Mouse (Mus musculus): ENCODE measurements around the gene Scn4b.
A peak's percentile ranks its signal among the peaks of the same experiment; 100 is the strongest.

The Scn4b gene

DNA sequence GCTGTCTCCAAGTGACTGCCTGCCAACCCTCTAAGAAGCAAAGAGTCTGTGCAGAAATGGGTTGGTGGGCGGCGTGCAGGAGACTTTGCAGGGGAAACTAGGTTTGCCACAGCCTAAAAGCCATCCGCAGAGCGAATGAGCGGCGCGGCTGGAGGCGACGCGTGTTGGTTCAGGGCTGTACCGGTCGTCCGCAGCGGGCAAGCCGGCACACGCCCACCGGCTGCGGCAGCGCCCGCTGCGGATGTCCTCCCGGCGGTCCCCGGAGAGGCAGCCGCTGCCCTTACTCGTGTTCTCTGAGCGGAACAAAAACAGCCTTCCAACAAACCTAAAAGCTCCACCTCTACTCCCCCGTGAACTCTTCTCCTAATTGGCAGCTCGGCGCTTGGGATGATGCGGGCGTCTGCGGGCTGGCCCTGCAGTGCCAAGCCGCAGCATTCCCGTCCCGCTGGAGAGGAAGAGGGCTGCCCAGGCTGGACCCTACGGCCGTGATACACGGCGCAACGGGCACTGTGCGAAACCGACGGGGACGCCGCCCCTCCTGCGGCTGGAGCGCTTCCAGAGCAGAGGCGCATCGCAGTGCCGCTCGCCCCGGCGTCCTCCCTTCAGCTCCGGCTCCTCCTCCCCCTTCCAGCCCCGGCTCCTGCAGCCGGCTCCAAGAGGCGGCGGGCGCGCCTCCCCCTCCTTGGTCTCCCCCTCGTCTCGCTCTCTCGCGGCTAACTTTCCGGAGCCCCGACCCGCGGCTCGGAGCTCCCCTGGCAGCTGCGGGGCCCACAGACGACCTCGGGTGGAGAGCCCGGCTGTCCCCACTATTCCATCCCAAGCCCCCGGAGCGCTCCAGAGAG is at the start of gene Scn4b:
Scn4b (plus strand) TSS at position 205 of the 842 bp plus-strand sequence.
- DNase-seq (ENCODE audit: low read depth): no peak

DNA sequence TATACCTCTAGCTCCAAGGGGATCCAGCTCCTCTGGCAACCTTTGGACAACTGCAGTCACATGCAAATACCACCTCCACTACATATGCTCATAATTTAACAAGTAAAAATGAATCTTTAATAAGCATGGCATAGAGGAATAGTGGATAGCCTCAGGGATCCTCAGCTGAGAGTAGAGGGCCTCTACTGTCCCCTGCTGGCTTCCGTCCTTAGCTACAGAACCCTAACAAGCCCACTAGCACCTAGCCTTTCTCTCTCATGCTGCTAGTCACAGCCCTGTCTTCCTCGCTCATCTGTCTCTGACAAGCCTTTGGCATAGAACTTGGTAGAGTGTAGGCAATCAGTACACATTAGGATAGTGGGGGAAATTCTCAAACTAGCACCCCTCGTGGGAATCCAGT is 47.4 kb upstream of the Scn4b start:
- no peak for DNase-seq (ENCODE audit: low read depth)

DNA sequence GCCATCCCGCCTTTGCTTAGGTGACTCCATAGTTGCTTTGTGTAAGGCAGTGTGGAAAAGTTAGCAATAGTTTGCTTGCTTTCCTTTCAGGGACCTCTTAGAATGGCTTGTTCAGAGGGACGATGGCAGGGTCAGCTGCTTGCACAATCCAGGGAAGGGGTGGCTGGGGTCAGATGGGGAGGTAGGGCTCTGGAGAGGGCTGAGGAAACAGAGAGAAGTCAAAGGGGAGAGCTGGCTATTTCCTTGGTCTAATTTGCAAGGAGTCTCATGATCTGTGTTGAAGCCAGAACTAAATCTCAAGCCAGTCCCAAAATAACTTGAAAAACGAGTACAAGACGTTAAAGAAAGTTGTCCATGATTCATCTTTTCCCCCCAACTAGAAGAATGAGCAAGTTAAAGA is 45.6 kb upstream of the Scn4b start:
- DNase-seq (ENCODE audit: low read depth): no peak

DNA sequence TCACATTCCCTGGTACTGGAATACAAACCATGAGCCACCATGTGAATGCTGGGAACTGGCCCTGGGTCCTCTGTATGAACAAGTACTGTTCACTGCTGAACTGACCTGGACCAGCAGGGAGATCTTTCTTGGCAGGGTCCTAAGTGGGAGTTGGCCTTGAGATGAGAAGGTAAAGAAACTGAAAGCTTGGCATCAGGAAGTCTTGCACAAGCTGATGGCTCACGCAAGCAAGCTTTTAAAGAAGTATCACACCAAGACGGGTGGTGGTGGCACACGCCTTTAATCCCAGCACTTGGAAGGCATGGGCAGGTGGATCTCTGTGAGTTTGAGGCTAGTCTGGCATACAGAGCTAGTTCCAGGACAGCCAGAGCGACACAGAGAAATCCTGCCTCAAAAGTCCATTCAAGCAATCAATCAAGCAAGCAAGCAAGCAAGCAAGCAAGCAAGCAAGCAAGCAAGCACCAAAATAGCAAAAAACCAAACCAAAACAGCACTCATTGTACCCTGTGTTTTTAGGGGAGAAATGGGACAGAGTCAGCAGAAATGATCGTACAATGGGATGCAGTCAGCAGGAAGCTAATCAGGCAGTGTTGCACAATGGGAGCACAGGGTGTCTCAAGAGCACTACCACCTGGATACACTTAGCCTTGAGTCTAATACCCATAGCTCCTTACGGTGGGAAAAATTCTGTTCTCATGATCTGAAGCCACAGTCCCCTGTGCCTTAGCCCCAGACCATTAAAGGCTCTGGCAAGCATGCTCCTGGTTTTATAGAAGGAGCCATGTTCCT is 42.9 kb upstream of the Scn4b start:
- no peak for DNase-seq (ENCODE audit: low read depth)

DNA sequence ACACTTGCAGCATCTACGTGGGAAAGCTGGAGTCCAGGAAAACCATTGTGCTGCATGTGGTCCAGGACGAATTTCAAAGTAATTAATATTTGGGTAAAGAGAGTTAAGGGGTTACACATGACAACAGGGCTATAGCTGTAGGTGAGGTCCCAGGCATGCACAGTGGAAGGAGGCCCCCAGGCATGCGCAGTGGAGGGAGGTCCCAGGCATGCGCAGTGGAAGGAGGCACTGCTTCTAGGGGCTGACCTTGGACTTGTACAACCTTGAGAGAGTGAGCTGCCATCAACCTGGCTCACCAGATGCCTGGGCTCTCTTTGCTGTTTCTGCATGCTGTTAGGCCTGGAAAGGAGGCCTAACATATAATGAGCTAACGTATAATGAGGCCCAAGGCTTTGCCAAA is 40.3 kb upstream of the Scn4b start:
- DNase-seq (ENCODE audit: low read depth): no peak

DNA sequence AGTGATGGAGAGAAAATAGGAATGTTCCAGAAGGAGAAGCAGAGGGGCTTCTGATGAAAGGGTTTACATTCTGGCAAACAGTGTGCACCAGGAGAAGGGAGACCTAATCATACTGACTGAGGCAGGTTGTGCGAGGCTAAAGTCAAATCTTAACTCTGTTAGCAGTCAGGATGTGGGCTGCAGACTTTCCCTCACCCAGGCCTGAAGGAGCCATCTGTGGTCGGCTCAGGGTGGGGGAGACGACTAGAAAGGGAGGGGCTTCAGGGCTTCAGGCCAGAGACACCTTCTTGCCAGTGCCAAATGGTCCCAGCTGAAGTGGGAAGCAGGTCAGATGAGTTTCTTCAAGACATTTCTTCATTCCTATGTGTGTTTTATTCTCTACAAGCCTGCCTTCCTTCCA is 39.8 kb upstream of the Scn4b start:
- no peak for DNase-seq (ENCODE audit: low read depth)

DNA sequence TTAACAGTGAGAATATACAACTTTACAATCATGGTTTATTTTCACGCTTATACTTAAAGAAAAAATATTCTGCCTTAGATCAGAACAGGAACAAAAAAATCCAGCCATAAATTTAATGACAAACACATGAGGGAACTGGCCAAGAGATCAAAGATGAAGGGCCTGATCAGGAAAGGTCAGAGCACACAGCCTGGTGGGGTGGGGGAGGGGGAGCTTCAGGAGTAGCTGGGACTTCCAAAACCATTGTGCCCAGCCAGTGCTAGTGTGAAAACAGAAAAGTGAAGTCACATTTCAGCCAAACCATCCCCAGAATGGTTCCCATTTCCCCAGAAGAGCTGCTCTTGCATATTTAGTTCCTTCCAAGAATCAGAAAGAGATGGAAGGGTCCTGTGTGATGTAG is 35.7 kb upstream of the Scn4b start:
- no peak for DNase-seq (ENCODE audit: low read depth)

DNA sequence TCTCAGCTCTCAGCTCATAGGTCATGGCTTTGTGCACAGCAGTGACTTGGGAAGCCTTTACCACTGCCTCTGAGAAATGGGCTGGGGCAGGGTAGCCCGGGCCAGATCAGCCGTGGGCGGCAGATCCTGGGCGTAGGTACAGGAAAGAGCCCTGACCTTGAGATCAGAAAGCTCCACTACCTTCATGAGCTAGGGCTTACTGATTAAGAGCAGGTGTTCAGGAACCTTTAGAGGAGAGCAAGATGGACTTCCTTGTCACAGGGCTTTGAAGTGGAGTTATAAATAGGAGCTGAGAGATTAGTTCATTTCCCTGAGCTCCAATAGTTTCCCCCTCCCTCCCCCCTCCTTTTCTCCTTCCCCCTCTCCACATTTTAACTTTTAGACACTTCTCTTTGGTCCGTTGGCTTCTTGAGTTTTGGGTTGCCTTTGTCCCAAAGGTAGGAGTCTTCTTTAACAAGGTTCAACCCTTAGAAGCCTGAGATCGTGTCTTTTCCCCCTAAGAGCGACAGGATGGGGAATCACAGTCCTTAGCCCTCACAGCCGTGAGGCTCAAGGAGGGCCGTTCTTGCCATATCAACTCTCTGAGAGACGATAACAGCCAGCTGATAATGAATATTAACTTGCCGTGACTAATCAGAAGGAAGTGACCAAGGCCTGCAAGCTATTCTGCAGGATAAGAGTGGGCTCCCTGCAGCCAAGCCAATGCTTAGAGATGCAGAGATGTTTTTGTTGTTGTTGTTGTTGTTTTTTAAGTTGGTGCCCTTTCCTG is 34.8 kb upstream of the Scn4b start:
- no peak for DNase-seq (ENCODE audit: low read depth)

DNA sequence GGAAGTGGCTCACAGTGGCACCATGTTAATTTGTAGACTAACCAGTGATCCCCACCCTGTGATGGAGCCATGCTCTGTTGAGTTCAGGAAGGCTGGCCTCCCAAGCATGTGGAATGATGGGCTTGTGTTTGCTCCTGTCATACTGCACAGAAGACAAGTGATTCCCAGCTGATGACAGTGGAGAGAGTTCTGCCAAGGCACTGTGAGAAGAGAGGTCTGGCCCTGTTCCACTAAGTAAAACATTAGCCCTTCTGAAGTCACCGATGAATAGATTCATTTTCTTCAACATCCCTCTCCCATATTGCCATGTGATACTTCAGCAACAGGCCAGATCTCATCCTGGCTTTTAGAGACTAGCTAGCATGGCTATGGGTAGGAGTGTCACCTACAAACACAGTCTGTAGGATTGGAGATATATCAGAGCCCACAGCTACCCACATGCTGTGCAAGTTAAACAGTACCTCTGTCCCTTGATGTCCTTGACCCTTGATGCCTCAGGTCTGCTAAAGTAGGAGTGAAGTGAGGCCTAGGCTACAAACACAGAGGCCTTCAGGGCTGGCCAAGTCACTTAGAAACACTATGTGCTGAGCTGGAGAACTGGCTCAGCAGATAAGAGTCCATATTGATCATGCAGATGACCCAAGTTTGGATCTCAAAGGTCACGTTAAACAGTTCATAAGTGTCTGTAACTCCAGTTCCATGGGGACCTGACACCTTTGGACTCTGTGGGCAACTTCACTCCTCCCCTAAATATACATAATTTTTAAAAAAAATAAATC is 32.4 kb upstream of the Scn4b start:
- no peak for DNase-seq (ENCODE audit: low read depth)

DNA sequence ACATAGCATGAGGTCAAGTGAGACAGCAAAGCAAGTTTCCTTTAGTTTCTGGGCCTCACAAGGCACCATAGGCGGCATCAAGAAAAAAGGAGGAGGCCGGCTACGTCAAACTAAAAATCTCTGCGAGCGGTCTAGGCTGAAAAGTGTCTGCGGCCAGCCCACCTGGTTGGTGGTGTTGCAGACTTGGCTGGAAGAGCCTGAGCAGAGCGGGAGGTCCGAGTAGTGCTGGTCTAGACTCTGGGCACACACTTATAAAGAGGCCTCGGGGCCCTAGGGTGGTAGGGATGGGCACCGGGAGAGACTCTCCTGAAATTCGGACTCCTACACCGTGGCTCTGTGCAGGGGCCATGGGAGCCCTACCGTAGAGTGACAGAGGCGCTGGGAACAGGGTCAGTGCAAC is 22.5 kb upstream of the Scn4b start:
- no peak for DNase-seq (ENCODE audit: low read depth)

DNA sequence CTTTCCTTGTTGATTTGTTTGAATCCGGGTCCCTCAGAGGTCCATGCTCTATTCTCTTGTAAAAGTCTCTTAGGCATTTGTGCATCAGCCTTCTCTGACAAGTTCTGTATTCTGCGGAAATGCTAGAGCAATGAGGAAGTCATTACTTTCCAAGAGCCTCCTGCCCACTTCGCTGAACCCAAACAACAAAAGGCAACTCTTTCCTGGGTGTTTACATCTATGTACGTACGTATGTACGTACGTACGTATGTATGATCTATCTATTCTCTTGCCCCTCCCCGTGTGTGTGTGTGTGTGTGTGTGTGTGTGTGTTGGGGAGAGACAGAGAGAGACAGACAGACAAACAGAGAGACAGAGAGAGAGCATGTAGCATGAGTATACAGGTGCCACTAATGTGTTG is 21.4 kb upstream of the Scn4b start:
- DNase-seq (ENCODE audit: low read depth): no peak

DNA sequence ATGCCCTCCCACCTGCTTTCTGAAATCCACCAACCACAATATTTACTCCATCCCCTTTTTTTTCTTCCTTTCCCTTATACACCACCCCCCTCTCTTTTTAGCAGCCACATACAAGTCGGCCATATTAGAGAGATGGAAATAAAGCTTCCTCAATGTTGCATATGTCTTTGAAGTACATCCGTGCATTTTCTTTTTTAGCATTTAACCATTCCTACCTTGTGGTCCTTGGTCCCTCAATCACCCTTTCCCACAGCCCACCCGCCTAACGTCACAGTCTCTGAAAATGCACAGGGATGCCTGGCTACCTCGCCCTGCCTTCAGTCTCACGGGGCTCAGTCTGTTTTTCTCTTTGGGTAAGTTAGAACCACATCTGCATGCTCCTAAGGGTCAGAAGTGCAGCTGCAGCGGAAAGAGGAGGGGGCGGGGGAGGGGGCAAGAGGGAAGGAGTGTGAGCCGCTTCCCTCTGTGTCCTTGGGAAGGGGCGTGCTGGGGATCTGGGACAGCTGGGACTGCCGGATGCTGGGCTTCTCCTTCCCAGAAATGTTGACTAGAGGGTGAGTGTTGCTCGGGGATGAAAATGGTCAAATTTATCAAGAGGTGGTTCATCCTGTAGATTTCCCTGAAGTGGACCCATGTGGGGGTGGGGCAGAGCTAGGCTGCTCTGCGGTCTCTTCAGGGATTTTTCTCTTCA is 20.3 kb upstream of the Scn4b start, which contains the start of gene Scn2b:
Scn2b (plus strand) TSS at position 42 of the 691 bp plus-strand sequence.
- no peak for DNase-seq (ENCODE audit: low read depth)

DNA sequence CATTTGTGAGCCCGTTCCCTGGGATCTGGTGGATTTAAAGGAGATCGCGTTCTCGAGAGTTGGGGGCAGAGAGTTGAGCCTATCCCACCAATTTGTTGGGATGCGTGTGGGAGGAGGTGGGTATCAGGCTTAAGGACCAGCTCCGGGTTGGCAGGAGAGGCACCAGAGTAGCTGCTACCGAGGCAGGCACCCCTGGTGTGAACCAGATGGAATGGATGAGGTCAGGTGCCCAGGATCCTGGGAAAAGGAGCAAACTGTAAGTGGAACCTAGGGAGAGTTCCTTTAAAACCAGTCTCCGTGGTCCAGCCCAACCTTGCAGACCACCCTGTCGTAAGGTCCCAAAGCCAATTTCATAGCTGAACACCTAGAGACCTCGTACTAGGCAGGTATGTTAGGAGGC is 19.6 kb upstream of the Scn4b start:
- DNase-seq (ENCODE audit: low read depth): no peak

DNA sequence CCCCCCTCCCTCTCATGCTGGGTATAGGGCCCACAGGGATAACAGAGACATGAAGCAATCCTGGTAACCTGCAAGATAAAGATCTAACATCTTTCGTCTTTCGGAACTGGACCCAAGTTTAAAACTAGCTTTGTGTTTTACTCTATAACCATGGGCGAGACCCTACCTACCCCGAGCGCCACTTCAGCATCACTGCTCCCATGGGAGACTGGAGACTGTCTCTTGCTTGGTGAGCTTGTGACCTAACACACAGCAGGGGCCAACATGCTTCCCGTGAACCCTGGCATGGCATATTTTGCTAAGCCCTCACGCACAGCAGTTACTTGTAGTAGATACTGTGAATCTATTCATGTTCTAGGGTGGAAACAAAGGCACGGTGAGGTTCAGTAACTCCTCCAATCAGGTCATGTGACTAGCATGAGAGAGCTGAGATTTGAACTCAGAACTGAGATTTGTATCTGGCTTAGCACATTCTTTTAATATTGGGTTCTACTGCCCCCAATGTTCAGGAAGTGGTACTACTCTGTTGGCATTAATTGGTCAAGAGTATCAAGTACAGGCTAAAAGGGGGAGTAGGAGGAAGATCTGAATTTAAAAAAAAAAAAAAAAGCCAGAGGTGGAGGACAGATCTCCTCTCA is 18.8 kb upstream of the Scn4b start:
- DNase-seq (ENCODE audit: low read depth): no peak

DNA sequence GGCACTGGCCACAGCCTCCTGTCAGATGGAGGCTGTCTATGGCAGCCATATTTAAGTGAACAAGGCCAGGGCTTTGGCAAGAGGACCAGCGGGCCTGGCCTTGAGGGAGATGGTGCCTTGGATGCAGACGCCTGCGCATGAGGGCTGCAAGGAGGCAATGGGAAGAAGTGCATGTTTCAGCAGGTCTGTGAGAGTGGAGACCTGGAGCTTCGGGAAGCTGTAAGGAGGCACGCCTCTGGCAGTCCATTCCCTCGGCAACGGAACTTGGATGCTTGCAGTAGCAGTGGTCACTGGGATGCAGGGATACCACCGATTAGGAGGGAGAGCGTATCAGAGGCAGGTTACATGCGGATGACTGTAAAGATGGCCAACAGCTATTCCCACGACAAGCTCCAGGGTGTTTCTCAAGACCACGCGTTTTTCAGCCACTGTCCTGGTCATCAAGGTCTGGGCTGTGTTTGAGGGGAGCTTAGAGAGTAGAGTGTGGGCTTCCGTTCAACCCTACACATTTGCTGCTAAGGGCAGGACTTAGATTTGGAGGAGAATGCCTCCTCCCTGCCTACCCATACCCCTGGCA is 18.2 kb upstream of the Scn4b start:
- DNase-seq (ENCODE audit: low read depth): no peak

DNA sequence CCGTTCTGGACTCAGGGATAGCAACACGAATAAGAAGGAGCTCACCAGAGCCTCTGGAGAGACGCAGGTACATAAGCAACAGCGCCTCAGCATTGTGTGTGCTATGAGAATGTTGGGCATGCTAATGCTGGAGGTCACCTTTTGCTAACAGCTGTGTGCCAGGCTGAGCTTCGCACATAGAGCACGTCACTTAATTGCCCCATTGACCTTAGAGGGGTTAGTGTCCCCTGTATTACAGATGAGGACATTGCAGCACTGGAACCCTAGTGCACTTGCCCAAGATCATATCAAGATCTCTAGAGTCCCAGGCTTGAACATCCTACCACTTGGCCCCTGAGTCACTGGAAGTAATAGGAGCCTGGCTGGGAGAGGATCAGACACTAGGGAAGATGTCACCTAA is 17.6 kb upstream of the Scn4b start:
- no peak for DNase-seq (ENCODE audit: low read depth)

DNA sequence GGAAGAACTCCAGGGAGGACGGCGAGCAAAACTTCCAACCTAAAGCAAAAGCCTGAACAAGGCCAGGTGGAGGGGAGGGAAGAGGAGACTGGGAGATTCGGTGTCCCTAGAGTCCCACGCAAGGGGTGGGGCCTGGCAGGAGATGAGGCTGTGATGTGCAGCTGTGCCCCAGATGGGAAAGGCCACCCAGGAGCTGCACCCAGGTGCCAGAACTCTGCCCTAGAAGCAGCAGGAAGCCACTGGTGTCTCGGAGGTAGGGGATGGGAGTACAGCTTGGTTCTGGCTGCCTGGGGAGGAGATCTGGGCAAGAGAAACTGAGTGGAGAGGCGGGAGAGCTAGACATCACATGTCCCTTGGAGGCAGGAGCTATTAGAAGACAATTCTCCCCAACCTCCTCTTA is 17.2 kb upstream of the Scn4b start:
- no peak for DNase-seq (ENCODE audit: low read depth)

DNA sequence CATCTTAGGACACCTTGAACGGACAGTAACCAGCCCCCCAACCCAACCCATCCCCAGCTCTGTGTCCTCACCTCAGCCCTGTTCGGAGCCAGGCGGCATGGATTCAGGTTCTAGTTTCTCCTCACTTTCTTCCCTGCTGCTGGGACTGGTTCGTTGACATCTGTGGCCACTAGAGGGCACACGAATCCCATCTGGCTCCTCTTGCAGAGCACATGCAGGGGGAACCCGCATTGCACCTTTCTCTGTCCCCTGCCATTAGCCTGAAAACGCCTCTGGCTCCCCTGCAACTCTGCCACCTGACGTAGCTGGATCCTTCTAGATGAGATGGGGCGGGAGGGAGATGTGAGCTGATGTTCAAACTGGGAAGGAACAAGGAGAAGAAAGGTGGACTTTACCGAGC is 16.4 kb upstream of the Scn4b start:
- peak; percentile 19 for DNase-seq (ENCODE audit: low read depth)

DNA sequence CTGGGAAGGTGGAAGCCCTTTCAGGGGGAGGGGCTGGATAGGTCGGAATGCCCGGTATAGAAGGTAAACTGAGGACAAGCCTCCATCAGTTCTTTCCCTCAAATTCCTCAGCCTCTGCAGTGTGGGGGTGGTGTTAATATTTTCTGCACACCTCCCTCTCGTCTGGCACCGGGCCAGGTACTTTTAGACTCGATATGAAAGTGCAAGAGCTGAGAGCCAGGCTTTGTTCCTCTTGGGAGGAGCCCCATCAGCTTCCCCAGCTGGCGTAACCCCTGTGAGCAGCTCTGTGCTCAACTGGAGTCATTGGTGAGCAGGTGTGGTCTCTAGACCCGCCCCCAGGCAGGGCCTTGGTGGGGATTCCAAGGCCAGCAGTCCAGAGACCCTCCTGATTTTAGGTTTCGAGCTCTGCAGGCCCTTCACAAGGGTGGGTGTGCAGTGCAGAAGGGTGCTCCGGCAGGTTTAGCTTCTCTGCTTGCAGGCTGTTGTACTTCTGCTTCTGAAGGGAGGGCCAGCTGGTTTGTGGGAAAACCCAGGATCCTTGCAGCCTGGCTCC is 15.9 kb upstream of the Scn4b start:
- no peak for DNase-seq (ENCODE audit: low read depth)

DNA sequence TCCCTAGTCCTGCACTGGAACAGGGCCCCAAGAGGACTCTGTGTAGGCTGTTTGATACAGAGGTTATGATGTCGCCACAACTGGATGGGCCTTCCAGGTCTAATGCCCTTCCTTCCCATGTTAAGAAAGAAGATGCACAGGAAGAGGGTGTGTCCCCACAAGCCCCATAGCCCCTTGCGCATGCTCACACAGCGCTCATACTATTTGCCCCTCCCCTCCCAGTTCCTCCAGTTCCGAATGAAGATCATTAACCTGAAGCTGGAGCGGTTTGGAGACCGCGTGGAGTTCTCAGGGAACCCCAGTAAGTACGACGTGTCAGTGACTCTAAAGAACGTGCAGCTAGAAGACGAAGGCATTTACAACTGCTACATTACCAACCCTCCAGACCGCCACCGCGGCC is 13.0 kb upstream of the Scn4b start:
- no peak for DNase-seq (ENCODE audit: low read depth)
